Mouse (Mus musculus): ENCODE results near the gene Itga9.

Gene Itga9

DNA sequence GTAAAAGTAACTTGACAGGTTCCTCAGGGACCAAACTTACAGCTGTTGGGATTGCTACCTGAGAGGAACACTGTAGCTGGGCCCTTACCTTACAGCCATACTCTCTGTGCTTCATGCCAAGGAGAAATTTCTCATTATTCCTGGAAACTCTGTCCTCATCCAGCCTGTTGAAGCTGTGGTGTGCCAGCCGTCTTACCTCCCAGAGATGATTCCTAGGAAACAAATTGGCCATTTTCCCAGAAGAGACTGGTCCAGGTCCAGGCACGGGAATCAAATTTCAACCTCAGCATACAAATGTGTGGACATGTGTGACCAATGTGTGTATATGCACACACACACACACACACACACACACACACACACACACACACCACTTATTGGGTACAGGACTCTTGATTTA lies 172.1 kb downstream of the Itga9 start:
- no peak for DNase-seq

DNA sequence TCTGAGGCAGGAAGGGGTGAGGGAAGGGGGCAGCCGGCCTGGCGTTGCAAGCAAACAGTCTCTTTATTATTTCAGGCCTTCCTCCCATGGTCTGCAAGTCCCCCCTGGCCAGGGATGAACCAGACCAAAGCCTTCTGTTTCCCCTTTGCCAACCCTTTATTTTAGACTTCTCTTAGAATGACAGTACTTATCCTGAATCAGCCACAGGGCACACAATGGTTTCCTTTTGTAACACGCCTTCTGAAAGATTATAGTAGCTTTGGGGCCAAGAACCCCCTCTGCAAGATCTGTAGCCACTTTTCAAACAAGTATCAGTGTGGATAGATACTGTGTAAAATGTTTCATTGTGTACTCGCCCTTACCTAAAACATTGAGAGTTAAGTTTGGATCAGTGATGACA lies 178.1 kb downstream of the Itga9 start:
- no peak for DNase-seq

- no peak for DNase-seq
Observed at GRCm38 (mm10) chr9:118785816-118786215, 179.3 kb downstream of the Itga9 start.

DNA sequence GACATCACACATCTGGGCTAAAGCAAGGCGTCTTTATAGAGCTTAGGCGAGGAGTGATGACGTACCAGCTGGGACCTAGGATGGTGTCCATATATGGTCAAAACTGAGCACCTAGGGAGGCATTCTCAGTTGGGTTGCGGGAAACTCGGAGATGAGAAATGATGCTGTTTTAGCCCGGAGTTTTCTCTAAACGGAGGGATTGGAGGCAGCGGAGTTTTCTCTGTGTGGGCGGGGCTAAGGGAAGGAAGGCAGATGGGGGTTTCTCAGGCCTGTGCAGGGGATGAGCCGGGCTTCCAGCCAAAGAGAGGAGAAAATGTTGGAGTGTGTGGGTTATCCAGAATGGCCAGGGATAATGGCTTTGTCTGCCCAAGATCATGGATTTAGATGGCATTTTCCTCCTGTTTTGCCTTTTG lies 182.4 kb downstream of the Itga9 start:
- DNase-seq, result no peak

DNA sequence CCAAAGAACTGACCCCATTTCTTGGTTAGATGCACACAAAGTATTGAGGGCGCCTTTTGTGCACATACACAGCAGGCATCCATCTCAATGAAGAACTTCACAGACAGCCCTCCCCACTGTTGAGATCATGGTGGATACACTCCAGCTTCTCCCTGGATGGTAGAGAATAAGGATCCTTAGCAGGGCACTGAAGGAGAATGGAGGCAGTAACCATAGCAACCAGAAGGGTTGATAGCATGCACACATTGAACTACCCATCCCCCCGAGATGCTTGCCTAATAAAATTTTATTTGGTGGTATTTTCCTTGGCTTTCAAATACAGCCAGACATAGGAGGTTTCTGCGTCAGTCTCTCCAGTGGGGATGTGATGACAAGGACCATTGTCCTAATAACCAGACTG lies 184.7 kb downstream of the Itga9 start:
- no peak for DNase-seq

GRCm38 (mm10) chr9:118793151-118793785 lies 186.8 kb downstream of the Itga9 start:
- DNase-seq, result no peak

GRCm38 (mm10) chr9:118794668-118795067 lies 188.2 kb downstream of the Itga9 start:
- DNase-seq, result no peak

GRCm38 (mm10) chr9:118795304-118795703 lies 188.8 kb downstream of the Itga9 start:
- no peak for DNase-seq

DNA sequence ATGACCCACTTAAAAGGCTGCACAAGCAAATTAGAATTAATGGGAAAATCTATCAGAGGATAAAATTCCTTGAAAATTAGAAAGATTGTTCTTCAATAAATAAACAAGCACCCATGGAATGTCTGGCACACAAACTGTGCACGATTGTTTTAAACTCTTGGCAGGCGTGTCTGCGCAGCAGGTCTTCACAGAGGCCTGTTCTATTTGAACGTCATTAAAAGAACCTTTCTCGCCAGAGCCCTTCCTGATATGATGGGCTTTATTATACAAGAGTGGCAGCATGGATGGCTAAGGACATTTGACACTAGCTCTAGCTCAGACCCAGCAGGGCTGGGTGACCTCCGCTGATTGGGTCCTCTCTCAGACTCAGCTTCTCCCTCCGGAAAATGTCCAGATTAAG lies 192.6 kb downstream of the Itga9 start:
- DNase-seq, result no peak

DNA sequence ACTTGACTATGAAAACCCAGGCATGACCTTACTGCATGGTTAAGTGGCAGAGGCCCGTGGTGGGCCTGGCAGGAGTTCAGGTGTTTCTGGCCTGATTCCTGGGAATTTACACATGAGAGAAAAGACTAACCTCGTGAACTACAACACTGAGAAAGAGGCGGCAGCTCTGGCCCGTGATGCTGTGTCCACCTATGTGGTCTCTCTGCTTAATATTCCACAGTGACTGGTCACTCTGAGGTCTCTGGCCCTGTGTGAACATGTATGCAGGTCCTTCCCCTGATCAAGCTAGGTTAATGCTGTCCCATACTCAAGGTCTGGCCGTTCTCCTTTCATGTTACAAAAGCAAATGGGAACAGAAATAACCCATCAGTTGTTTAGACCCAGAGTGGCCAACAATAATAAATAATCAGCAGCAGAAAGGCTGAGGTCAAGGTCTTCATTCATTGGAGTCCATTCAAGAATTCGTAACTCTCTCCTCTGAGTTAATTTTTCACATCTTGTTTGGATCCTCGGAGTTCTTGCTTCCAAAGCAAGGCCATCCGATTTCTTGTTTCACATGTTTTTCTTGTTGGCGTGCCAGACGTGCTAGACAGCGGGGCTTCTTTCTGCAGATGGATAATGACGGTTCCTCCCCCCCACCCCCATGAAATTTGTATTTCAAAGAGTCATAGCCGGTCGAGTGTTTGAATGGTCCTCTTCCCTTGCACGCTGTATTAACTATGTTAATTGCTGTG lies 194.9 kb downstream of the Itga9 start:
- peak; percentile 7 to 8 for DNase-seq

DNA sequence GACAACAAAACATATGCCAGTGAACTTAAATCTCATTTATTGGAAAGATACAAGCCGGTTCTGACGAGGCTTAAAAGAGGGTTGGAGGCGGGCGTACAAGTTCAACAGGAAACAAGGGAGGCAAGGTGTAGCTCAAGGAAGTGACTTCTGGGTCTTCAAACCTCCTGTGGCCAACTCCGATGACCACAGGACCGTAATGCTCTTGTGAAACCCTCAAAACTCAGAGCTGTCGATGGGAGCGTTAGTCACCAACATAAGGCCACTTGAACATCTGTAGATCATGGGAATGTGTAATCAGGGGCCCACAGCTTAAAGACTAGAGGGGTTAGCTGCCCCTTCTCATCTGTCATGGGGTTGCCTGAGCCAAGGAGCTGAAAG lies 195.4 kb downstream of the Itga9 start:
- no peak for DNase-seq

DNA sequence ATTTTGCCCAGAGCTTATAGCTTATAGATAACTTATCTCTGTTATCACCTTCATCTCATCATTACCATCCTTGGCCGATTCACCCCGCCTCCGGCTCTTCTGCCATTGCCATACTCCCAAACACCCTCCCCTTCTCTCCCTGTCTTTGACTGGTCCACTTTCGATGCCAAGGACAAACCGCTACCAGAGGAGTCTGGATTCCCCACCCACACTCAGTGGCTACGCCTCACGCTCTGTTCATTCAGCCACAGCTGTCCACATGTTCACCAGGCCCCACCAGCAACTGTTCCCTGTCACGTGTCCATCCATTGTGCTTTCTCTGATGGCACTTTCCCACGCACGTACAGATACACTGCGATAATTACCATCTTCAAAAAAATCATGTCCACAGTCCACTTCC lies 195.9 kb downstream of the Itga9 start:
- DNase-seq, result no peak

GRCm38 (mm10) chr9:118805740-118806139 lies 199.2 kb downstream of the Itga9 start:
- DNase-seq, result no peak

- no peak for DNase-seq
Observed at GRCm38 (mm10) chr9:118807669-118808068, 201.2 kb downstream of the Itga9 start.

DNA sequence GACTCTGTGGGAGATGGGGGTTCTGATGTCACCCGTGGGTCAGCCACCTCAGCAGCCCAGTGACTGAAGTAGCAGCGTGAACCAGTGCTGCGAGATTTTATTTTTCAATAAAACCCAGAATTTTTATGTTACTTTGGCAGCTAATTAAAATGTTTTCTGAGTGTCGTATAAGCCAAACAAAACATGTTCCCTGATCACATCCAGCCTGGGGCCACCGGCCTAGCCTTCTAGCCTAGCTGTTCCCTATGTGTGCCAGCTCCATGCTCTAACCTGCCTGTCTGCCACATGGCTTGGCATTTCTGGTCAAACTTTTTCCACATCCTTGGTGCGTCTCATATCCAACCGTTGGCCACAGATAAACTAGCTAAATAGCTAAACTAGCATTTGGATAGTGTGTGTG lies 205.7 kb downstream of the Itga9 start:
- no peak for DNase-seq

GRCm38 (mm10) chr9:118813492-118813891 lies 207.0 kb downstream of the Itga9 start:
- DNase-seq, result no peak

GRCm38 (mm10) chr9:118814056-118814455 lies 207.6 kb downstream of the Itga9 start:
- DNase-seq, result no peak

DNA sequence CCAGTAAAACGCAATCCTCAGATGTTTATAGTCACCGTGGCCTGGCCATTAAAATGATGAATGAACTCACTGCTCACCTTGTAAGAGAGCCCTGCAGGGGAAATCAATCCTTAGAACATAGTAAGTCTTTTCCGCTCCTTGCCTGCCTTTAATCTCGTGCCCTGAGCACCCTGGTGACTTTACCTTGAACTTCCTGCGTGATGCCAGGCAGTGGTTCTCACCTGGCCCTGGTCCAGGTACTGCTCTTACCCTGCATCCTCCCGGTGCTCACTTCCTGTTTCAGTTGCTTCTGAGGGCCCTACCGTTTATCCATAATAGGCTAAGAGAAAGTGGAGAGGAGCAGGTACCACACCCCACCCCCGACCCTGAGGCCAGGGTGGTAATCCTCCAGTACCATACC lies 208.0 kb downstream of the Itga9 start:
- no peak for DNase-seq

GRCm38 (mm10) chr9:118815543-118815942 lies 209.1 kb downstream of the Itga9 start:
- DNase-seq, result no peak

DNA sequence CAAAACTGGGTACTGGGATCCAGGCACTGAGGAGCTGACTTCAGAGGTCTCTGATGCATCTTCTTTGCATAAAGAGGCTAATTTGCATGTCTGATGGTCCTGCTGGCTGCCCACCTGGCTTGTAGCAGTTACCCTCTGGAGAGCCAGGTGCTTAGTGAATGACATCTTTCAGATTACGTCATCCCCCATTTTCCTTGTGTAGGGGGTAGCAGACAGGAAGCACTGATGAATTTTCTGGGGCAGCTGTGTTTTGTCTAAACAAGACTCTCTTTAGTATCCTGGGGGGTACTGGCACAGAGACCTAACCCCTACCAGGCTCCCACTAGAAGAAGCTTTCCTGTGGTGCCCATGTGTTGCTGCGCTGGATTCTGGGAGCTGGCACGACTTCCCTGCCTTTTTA lies 212.0 kb downstream of the Itga9 start:
- no peak for DNase-seq

GRCm38 (mm10) chr9:118821220-118822185 lies 215.0 kb downstream of the Itga9 start:
- no peak for DNase-seq

- no peak for DNase-seq
Observed at GRCm38 (mm10) chr9:118822186-118822555, 215.7 kb downstream of the Itga9 start.

DNA sequence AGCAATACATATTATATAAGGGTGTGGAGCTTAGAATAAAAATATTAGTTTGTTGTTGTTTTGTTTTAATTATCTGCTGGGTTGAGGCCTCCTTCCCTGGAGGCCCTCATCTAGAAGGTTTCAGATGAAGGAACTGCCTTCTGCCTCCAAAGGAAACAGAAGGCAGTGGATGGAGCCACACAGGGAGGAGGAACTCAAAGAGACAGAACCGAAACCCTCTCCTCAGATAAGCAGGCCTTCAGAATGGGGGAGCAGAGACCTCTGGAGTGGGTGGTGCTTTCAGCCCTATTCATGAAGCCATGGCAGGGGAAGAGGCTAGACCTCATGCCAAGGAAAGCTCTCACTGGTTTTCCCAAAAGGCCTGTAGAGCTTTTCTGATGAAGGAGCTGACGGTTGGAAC lies 216.1 kb downstream of the Itga9 start:
- no peak for DNase-seq

GRCm38 (mm10) chr9:118831080-118831479 lies 224.6 kb downstream of the Itga9 start:
- DNase-seq, result no peak
